Mouse (Mus musculus) T-helper 2 cell (primary cell): ENCODE measurements at regions not wholly inside any gene's neighbourhood (a gene's known extent, or its start where the extent isn't known, plus 50 kb on each side); places are given as distances from the start of the nearest gene placed in this dataset.

Experiments
- in situ Hi-C: fragments of 300-600 bp; cut with MboI, MseI; formaldehyde crosslinking; loops from one replicate; pipeline ENCODE4 v1.15.1; 2025; ENCODE audit warnings: high pct_unique_total_duplicates

DNA sequence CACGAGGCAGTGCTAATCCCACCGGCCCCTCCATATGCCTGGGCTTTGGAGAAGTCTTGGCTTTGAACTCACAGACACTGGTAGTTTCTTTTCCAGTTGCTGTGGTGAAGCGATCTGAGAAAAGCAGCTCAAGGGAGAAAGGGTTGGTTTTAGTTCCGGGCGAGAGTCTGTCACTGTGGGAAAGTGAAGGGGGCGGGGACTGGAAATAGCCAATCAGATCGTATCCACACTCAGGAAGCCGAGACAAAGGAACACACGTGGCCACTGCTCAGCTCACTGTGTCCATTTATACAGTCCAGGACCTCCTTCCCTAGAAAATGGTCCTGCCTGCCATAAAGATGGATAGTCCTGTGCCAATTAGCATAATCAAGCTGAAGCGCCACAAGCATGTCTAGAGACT lies 57.2 kb upstream of the Tgfbr2 start:
- in situ Hi-C loops: no loop called here

DNA sequence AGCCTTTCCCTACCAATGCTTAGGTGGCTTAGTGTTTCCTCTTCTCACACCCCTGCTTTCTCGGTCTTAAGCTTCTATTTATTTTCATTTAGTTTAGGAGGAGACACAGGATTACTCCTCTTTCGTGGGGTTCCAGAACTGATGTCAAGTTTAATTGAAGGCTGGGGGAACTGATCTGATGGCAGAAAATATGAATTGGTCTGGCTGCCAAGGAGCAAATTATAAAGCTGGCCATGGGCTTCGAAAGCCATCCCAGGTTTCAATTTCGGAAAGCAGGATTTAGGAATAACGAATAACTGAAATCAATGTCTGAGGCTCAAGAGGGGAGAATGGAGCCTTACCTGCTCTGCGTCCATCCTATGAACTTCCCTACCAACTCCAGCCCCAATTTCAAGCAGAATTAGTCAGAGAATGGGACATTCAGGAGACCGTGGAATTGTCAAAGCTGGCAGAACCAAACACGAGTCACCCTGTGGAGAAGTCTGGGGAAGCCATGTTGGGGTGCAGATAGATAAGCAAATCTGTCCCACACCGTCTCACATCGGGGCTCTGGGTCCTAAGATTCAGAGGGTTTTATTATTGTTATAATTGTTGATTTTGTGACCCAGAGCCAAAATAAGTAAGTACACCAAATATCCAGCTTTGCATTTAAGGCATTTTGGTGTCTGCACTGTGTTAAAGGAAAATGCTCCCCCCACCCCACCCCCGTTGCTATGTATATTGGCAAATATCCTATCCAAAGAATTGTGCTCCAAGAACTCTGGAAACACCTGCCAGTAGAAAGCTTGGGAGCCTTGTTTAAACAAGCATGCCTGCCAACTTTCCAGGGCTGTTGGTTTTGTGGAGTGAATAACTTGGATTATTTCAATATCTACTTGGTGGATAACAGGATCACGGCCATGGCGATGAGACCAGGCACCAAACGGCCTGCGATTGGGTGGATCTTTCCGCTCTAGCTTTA lies 56.5 kb upstream of the Tgfbr2 start:
- in situ Hi-C loops: no loop called here

DNA sequence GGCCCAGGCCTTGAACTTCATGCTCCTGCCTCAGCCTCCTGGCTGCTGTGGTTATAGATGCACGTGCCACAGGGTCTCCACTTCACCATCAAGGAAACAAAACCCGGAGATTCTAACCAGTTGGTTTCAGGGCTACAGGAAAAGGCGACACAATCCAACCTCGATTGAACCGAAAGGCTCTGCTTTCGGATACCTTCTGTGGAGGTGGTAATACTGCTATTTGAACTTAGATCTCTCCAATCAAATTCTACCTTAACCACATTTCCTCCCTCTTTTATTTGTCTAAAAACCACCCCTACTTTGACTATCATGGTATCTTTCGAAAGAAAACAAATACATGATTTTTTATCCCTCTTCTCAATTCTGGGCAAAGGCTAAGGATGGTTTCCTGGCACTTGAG lies 55.2 kb upstream of the Tgfbr2 start:
- in situ Hi-C loops: no loop called here

DNA sequence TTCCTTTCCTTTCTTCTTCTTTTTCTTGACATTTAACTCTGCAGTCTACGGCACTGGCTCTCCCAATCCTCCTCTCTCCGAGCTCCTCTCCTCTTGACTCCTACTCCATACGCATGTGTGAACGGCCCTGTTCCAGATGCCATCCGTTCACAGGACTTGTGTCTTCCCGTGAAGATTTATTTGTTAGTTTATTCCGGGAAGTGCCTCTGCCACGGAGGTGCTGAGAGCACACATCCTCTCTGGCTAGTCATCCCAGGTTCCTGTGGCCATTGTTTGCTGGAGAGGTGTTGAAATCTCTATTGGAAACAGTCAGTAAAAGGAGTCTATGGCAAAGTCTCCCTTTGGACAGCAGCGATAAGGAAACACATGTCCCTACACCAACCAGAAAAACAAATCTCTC lies 53.3 kb upstream of the Tgfbr2 start:
- in situ Hi-C loops: no loop called here

DNA sequence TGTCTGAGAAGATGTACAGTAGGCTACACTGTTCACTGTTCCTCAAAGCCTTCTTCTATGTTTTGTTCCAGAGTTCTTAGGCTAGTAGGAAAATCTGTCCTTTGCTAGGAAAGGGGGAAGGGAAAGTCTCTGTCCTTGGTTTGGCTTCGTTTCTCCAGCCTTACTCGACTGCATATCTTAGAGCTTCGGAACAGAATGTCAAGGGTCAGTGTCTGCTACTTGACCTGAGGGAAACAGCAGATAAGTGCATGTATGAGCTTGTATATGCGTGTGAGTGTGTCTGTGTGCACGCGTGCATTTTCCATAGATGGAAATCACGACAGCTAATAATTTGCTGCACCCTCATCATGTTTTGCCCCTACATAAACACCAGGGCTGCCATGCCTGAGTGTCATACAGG lies 52.6 kb upstream of the Tgfbr2 start:
- in situ Hi-C loops: no loop called here
